Mouse (Mus musculus) midbrain, embryonic 12.5 days (tissue): Measurements from ENCODE around the gene Fxyd1. TPM values are rescaled to one million over a fixed set of nuclear protein-coding genes. Genes with fewer than 3 reads are reported as not detected.

Source experiments
- ATAC-seq: fragments of 200-750 bp; cut with Nextera tagmentation; 2 replicates; pipeline ENCODE4 v1.8.0; 2017; ENCODE audit warnings: low read depth, moderate TSS enrichment, moderate library complexity; ENCODE audit not compliant: low FRiP score
- H3K27ac ChIP-seq: fragments of 300-500 bp; sonication (generic); replicated peaks from 2 replicates; pipeline ENCODE4 v1.5.1; 2016; ENCODE audit warnings: mild to moderate bottlenecking
- H3K27me3 ChIP-seq: fragments of 300-500 bp; sonication (generic); 2 replicates; pipeline ENCODE4 v1.6.1; 2016; ENCODE audit warnings: mild to moderate bottlenecking
- H3K36me3 ChIP-seq: fragments of 300-500 bp; sonication (generic); 2 replicates; pipeline ENCODE4 v1.6.1; 2016
- H3K4me1 ChIP-seq: fragments of 300-500 bp; sonication (generic); 2 replicates; pipeline ENCODE4 v1.6.1; 2016
- H3K4me2 ChIP-seq: fragments of 300-500 bp; sonication (generic); replicated peaks from 2 replicates; pipeline ENCODE4 v1.6.1; 2016; ENCODE audit warnings: mild to moderate bottlenecking, moderate library complexity
- H3K4me3 ChIP-seq: fragments of 300-500 bp; sonication (generic); 2 replicates; pipeline ENCODE4 v1.5.1; 2016; ENCODE audit warnings: mild to moderate bottlenecking
- H3K9ac ChIP-seq: fragments of 300-500 bp; sonication (generic); replicated peaks from 2 replicates; pipeline ENCODE4 v1.6.1; 2016; ENCODE audit warnings: mild to moderate bottlenecking, moderate library complexity
- H3K9me3 ChIP-seq: fragments of 300-500 bp; sonication (generic); 2 replicates; pipeline ENCODE4 v1.6.1; 2016; ENCODE audit warnings: mild to moderate bottlenecking
- WGBS: fragments of 180-500 bp; shearing (Covaris S2); methylation state at CpG from one replicate; pipeline ENCODE4 v1.1.7; 2016; 5-methylcytosine and 5-hydroxymethylcytosine counted together
- polyA plus RNA-seq: library from polyadenylated mRNA; unstranded; fragments of >200 nt; fragmentation: Nextera tagmentation; extraction: Ambion mirVana; gene quantifications from 2 replicates; pipeline ENCODE4 v1.2.1, GENCODE M21; 2016

Fxyd1 gene
- polyA plus RNA-seq, 1 experiment from 2014 or later: 8.9 TPM

- H3K4me2 ChIP-seq: peak overlapping the region; percentile 55
- WGBS: 3% methylated on average over 6 of the region's 6 CpGs
- H3K9me3 ChIP-seq: no peaks in the 10 kb centered on the region
- no peak for ATAC-seq
- H3K4me1 ChIP-seq: peaks cover 55% of the 10 kb centered on the region
- no peaks in the 10 kb centered on the region for H3K36me3 ChIP-seq
- H3K4me3 ChIP-seq: peak overlapping the region; percentile 37
- H3K27me3 ChIP-seq: peaks cover 82% of the 10 kb centered on the region
- H3K27ac ChIP-seq: no peak overlapping the region
- peak overlapping the region; percentile 35; the same call in 1 of the 2 replicates for H3K9ac ChIP-seq
These were observed 6.5 kb downstream of the Fxyd1 start for GRCm38 (mm10) chr7:31050487-31050886.

- H3K4me2 ChIP-seq: peak overlapping the region; percentile 55
- WGBS: 2% methylated on average over 14 of the region's 15 CpGs
- no peaks in the 10 kb centered on the region for H3K9me3 ChIP-seq
- peaks cover 82% of the 10 kb centered on the region for H3K27me3 ChIP-seq
- ATAC-seq: peak; percentile 28; the same call in 1 of the 2 replicates
- H3K9ac ChIP-seq: peak overlapping the region; percentile 35; the same call in 1 of the 2 replicates
- H3K36me3 ChIP-seq: no peaks in the 10 kb centered on the region
- no peak overlapping the region for H3K27ac ChIP-seq
- peak overlapping the region; percentile 37 for H3K4me3 ChIP-seq
- peaks cover 49% of the 10 kb centered on the region for H3K4me1 ChIP-seq
These were observed 7.1 kb downstream of the Fxyd1 start for GRCm38 (mm10) chr7:31049846-31050281.

- 19% methylated on average over 5 of the region's 5 CpGs for WGBS
- ATAC-seq: no peak
- H3K27ac ChIP-seq: no peak overlapping the region
- H3K36me3 ChIP-seq: no peaks in the 10 kb centered on the region
- no peak overlapping the region for H3K9ac ChIP-seq
- H3K4me1 ChIP-seq: peaks cover 46% of the 10 kb centered on the region
- H3K9me3 ChIP-seq: no peaks in the 10 kb centered on the region
- H3K27me3 ChIP-seq: peaks cover 82% of the 10 kb centered on the region
- H3K4me3 ChIP-seq: peak overlapping the region; percentile 37
- peak overlapping the region; percentile 55 for H3K4me2 ChIP-seq
These were observed 7.7 kb downstream of the Fxyd1 start for GRCm38 (mm10) chr7:31049135-31049845.

GRCm38 (mm10) chr7:31042431-31042910 lies 14.5 kb downstream of the Fxyd1 start, which contains the start of gene Fxyd5:
Gene Fxyd5, minus strand, starts transcription at chr7:31042481.
- WGBS: 31% methylated on average over 10 of the region's 10 CpGs
- ATAC-seq: no peak
- no peaks in the 10 kb centered on the region for H3K36me3 ChIP-seq
- H3K27ac ChIP-seq: no peak within 1 kb of the TSS
- peaks cover 6% of the 10 kb centered on the region for H3K4me1 ChIP-seq
- no peak within 1 kb of the TSS; the same call in 1 of the 2 replicates for H3K9ac ChIP-seq
- H3K4me2 ChIP-seq: peak within 1 kb of the TSS; percentile 44
- H3K9me3 ChIP-seq: no peaks in the 10 kb centered on the region
- peaks cover 60% of the 10 kb centered on the region for H3K27me3 ChIP-seq
- peak within 1 kb of the TSS; percentile 24 for H3K4me3 ChIP-seq

GRCm38 (mm10) chr7:31041662-31042315 lies 15.2 kb downstream of the Fxyd1 start:
- no peak overlapping the region; the same call in 1 of the 2 replicates for H3K9ac ChIP-seq
- H3K27ac ChIP-seq: no peak overlapping the region
- 3% methylated on average over 28 of the region's 28 CpGs for WGBS
- H3K36me3 ChIP-seq: no peaks in the 10 kb centered on the region
- H3K27me3 ChIP-seq: peaks cover 57% of the 10 kb centered on the region
- no peaks in the 10 kb centered on the region for H3K9me3 ChIP-seq
- H3K4me1 ChIP-seq: peaks cover 6% of the 10 kb centered on the region
- peak overlapping the region; percentile 44 for H3K4me2 ChIP-seq
- peak overlapping the region; percentile 24 for H3K4me3 ChIP-seq
- ATAC-seq: no peak

GRCm38 (mm10) chr7:31041023-31041407 lies 16.0 kb downstream of the Fxyd1 start:
- Histone ChIP-seq H3K4me2 (no peak overlapping the region), H3K27ac (no peak overlapping the region), H3K36me3 (no peaks in the 10 kb centered on the region), H3K4me3 (no peak overlapping the region), H3K27me3 (peaks cover 57% of the 10 kb centered on the region), H3K9ac (no peak overlapping the region), H3K9me3 (no peaks in the 10 kb centered on the region), H3K4me1 (peaks cover 6% of the 10 kb centered on the region)
- ATAC-seq: no peak
- WGBS: 43% methylated on average over 8 of the region's 8 CpGs

- H3K9ac ChIP-seq: no peak overlapping the region
- H3K4me1 ChIP-seq: peaks cover 6% of the 10 kb centered on the region
- no peaks in the 10 kb centered on the region for H3K9me3 ChIP-seq
- H3K36me3 ChIP-seq: no peaks in the 10 kb centered on the region
- WGBS: 75% methylated on average over 12 of the region's 12 CpGs
- H3K4me3 ChIP-seq: no peak overlapping the region
- no peak overlapping the region for H3K27ac ChIP-seq
- ATAC-seq: no peak
- peaks cover 56% of the 10 kb centered on the region for H3K27me3 ChIP-seq
- H3K4me2 ChIP-seq: no peak overlapping the region
These were observed 16.5 kb downstream of the Fxyd1 start for GRCm38 (mm10) chr7:31040281-31041022.

GRCm38 (mm10) chr7:31039011-31039410 lies 18.0 kb downstream of the Fxyd1 start:
- no peaks in the 10 kb centered on the region for H3K9me3 ChIP-seq
- H3K4me2 ChIP-seq: no peak overlapping the region
- H3K36me3 ChIP-seq: no peaks in the 10 kb centered on the region
- peaks cover 6% of the 10 kb centered on the region for H3K4me1 ChIP-seq
- WGBS: 83% methylated on average over 4 of the region's 4 CpGs
- no peak overlapping the region for H3K27ac ChIP-seq
- H3K27me3 ChIP-seq: peaks cover 41% of the 10 kb centered on the region
- H3K9ac ChIP-seq: no peak overlapping the region
- H3K4me3 ChIP-seq: no peak overlapping the region
- no peak for ATAC-seq

- H3K4me3 ChIP-seq: no peak overlapping the region
- peaks cover 29% of the 10 kb centered on the region for H3K27me3 ChIP-seq
- no peaks in the 10 kb centered on the region for H3K36me3 ChIP-seq
- WGBS: 46% methylated on average over 2 of the region's 2 CpGs
- no peak overlapping the region for H3K9ac ChIP-seq
- H3K9me3 ChIP-seq: no peaks in the 10 kb centered on the region
- H3K27ac ChIP-seq: no peak overlapping the region
- no peak for ATAC-seq
- peaks cover 6% of the 10 kb centered on the region for H3K4me1 ChIP-seq
- H3K4me2 ChIP-seq: no peak overlapping the region
These were observed 19.3 kb downstream of the Fxyd1 start for GRCm38 (mm10) chr7:31037675-31038074.

GRCm38 (mm10) chr7:31036917-31037316 lies 20.1 kb downstream of the Fxyd1 start:
- Histone ChIP-seq H3K27me3 (peaks cover 21% of the 10 kb centered on the region), H3K4me2 (no peak overlapping the region), H3K9me3 (no peaks in the 10 kb centered on the region), H3K27ac (no peak overlapping the region), H3K4me3 (no peak overlapping the region), H3K4me1 (peaks cover 5% of the 10 kb centered on the region), H3K9ac (no peak overlapping the region), H3K36me3 (no peaks in the 10 kb centered on the region)
- ATAC-seq: no peak
- WGBS: 89% methylated on average over 7 of the region's 7 CpGs

- Histone ChIP-seq H3K9me3 (no peaks in the 10 kb centered on the region), H3K4me3 (no peak overlapping the region), H3K36me3 (no peaks in the 10 kb centered on the region), H3K9ac (no peak overlapping the region), H3K27ac (no peak overlapping the region), H3K27me3 (peaks cover 5% of the 10 kb centered on the region), H3K4me2 (no peak overlapping the region), H3K4me1 (no peaks in the 10 kb centered on the region)
- 78% methylated on average over 11 of the region's 11 CpGs for WGBS
- ATAC-seq: no peak
These were observed 21.7 kb downstream of the Fxyd1 start for GRCm38 (mm10) chr7:31035291-31035690.

- H3K4me3 ChIP-seq: no peak overlapping the region
- no peak overlapping the region for H3K27ac ChIP-seq
- WGBS: 60% methylated on average over 11 of the region's 11 CpGs
- no peaks in the 10 kb centered on the region for H3K9me3 ChIP-seq
- H3K4me1 ChIP-seq: no peaks in the 10 kb centered on the region
- no peak overlapping the region for H3K4me2 ChIP-seq
- no peaks in the 10 kb centered on the region; the same call in 1 of the 2 replicates for H3K27me3 ChIP-seq
- H3K9ac ChIP-seq: no peak overlapping the region
- H3K36me3 ChIP-seq: no peaks in the 10 kb centered on the region
- no peak for ATAC-seq
These were observed 22.2 kb downstream of the Fxyd1 start for GRCm38 (mm10) chr7:31034789-31035188.
